Mouse (Mus musculus) stomach, adult 2 months (tissue): ENCODE measurements around the gene Chrna4. TPM values are rescaled to one million over a fixed set of nuclear protein-coding genes. Genes with fewer than 3 reads are reported as not detected.

Experiments used
- polyA plus RNA-seq: library from polyadenylated mRNA; depleted of rRNA; stranded (reverse); fragments of >200 nt; gene quantifications from 2 replicates; pipeline ENCODE4 v1.2.3, GENCODE M21; 2012; rRNA removed

The Chrna4 gene
- 0.01 TPM in 1 of 2 replicates, not detected in the other for polyA plus RNA-seq

GRCm38 (mm10) chr2:181043437-181043836, at the start of gene Chrna4:
Gene Chrna4 (minus strand): TSS chr2:181043546.

GRCm38 (mm10) chr2:180986449-180986848, 56.9 kb downstream of the Chrna4 start, which contains the start of gene Col20a1:
Gene Col20a1 (plus strand): TSS chr2:180986535.

Other genes with a start within 250 kb of the Chrna4 start
- gene Ythdf1, start 122.6 kb downstream of the Chrna4 start, polyA plus RNA-seq = 5.8 and 12.1 TPM in 2 replicates
- not detected in 2 replicates for gene Birc7, start 114.5 kb downstream of the Chrna4 start, polyA plus RNA-seq
- 6.1 and 8.3 TPM in 2 replicates for gene Nkain4, start 88.8 kb downstream of the Chrna4 start, polyA plus RNA-seq
- 28.8 and 30.3 TPM in 2 replicates for gene Arfgap1, start 76.3 kb downstream of the Chrna4 start, polyA plus RNA-seq
- 2.1 and 3.1 TPM in 2 replicates for gene Col20a1, start 57.0 kb downstream of the Chrna4 start, polyA plus RNA-seq
- gene Kcnq2, start 91.8 kb upstream of the Chrna4 start, polyA plus RNA-seq = 0.27 and 0.38 TPM in 2 replicates
- gene Eef1a2, start 113.5 kb upstream of the Chrna4 start, polyA plus RNA-seq = 9.4 and 9.6 TPM in 2 replicates
- 151 and 208 TPM in 2 replicates for gene Ppdpf, start 143.7 kb upstream of the Chrna4 start, polyA plus RNA-seq
- gene Ptk6, start 159.2 kb upstream of the Chrna4 start, polyA plus RNA-seq = 0.48 and 0.65 TPM in 2 replicates
- 1.0 and 1.5 TPM in 2 replicates for gene Srms, start 169.6 kb upstream of the Chrna4 start, polyA plus RNA-seq
- gene Fndc11, start 176.5 kb upstream of the Chrna4 start, polyA plus RNA-seq = 0.78 and 0.85 TPM in 2 replicates
- 8.5 and 12.1 TPM in 2 replicates for gene Helz2, start 198.5 kb upstream of the Chrna4 start, polyA plus RNA-seq
- 8.8 and 12.7 TPM in 2 replicates for gene Gmeb2, start 244.5 kb upstream of the Chrna4 start, polyA plus RNA-seq